Mouse (Mus musculus): Measurements from ENCODE around the gene Olfm1. TPM values are rescaled to one million over a fixed set of nuclear protein-coding genes. Genes with fewer than 3 reads are reported as not detected.

Olfm1 gene
- polyA plus RNA-seq, 1 experiment from 2014 or later = 5.1 TPM

DNA sequence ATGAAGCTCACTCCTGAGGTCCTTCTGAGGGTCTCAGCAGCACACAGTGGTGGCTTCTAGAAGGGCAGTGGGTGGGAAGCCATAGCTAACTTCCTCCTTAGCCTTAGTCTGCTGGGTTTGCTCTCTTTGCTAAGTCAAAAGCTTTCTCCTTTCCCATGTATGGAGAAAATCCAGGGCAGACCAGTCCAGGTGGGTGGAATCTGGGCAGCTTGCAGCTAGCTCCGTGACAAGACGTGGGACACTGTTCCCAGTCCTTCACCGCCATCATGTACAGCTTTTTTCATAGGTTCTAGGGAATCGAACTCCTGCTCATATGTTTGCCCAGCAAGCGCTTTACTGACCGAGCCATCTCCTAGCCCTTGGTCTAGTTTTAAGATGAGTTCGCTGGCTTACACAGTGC is 63.2 kb downstream of the Olfm1 start:
- Histone ChIP-seq H3K4me3 (ENCODE audit: low read length) (no peak overlapping the region), H3K4me1 (ENCODE audit: control insufficient read depth, insufficient read depth, low read length) (no peaks in the 10 kb centered on the region), H3K4me2 (ENCODE audit: low read depth, low read length) (no peak overlapping the region), H3K27me3 (ENCODE audit: control insufficient read depth, insufficient read depth, low read length) (no peaks in the 10 kb centered on the region), H3K36me3 (ENCODE audit: control insufficient read depth, insufficient read depth) (no peaks in the 10 kb centered on the region), H3K9me3 (replicated peaks; ENCODE audit: control insufficient read depth, low read length) (no peaks in the 10 kb centered on the region), H3K9ac (ENCODE audit: low read length) (no peak overlapping the region), H3K27ac (ENCODE audit: low read length) (no peak overlapping the region)
- ATAC-seq (replicated peaks; ENCODE audit: extremely low read depth, insufficient read depth, low FRiP score) = no peak
- WGBS = 78% methylated on average over 7 of the region's 7 CpGs

GRCm38 (mm10) chr2:28261438-28261837 is 68.6 kb downstream of the Olfm1 start:
- H3K4me3 ChIP-seq (ENCODE audit: low read length) = no peak overlapping the region

DNA sequence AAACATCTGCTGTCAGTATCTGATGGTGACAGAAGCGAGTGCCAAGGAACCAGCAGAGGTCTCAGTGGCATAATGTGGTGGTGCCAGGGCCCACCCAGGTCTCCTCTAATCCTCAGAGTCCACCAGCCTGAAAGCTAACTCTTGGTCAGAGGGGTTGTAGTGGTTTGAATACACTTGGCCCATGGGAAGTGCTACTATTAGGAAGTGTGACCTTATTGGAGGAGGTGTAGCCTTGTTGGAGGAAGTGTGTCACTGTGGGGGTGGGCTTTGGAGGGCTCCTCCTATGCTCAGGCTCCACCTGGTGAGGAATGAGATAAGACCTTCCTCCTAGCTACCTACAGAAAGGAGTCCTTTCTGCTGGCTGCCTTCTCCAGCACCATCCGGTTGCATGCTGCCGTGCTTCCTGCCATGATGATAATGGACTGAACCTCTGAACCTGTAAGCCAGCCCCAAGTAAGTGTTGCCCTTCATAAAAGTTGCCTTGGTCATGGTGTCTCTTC is 75.0 kb downstream of the Olfm1 start:
- Histone ChIP-seq H3K36me3 (ENCODE audit: control insufficient read depth, insufficient read depth) (no peaks in the 10 kb centered on the region), H3K9me3 (replicated peaks; ENCODE audit: control insufficient read depth, low read length) (no peaks in the 10 kb centered on the region)

More at GRCm38 (mm10) chr2:28261438-28261837, 68.6 kb downstream of the Olfm1 start:
- Histone ChIP-seq H3K4me1 (ENCODE audit: control insufficient read depth, insufficient read depth, low read length) (no peaks in the 10 kb centered on the region), H3K9me3 (replicated peaks; ENCODE audit: control insufficient read depth, low read length) (no peaks in the 10 kb centered on the region), H3K36me3 (ENCODE audit: control insufficient read depth, insufficient read depth) (no peaks in the 10 kb centered on the region), H3K9ac (ENCODE audit: low read length) (no peak overlapping the region), H3K4me2 (ENCODE audit: low read depth, low read length) (no peak overlapping the region), H3K27me3 (ENCODE audit: control insufficient read depth, insufficient read depth, low read length) (no peaks in the 10 kb centered on the region), H3K27ac (ENCODE audit: low read length) (no peak overlapping the region)
- ATAC-seq (replicated peaks; ENCODE audit: extremely low read depth, insufficient read depth, low FRiP score) = no peak
- WGBS = 53% methylated on average over 3 of the region's 3 CpGs

GRCm38 (mm10) chr2:28270561-28270960 is 77.8 kb downstream of the Olfm1 start:
- 42% methylated on average over 4 of the region's 4 CpGs for WGBS
- Histone ChIP-seq H3K4me1 (ENCODE audit: control insufficient read depth, insufficient read depth, low read length) (peaks cover 6% of the 10 kb centered on the region; the same call in 1 of the 2 replicates), H3K9me3 (replicated peaks; ENCODE audit: control insufficient read depth, low read length) (no peaks in the 10 kb centered on the region), H3K27me3 (ENCODE audit: control insufficient read depth, insufficient read depth, low read length) (no peaks in the 10 kb centered on the region; the same call in 1 of the 2 replicates), H3K36me3 (ENCODE audit: control insufficient read depth, insufficient read depth) (no peaks in the 10 kb centered on the region), H3K4me3 (ENCODE audit: low read length) (no peak overlapping the region), H3K9ac (ENCODE audit: low read length) (no peak overlapping the region), H3K4me2 (ENCODE audit: low read depth, low read length) (no peak overlapping the region), H3K27ac (ENCODE audit: low read length) (no peak overlapping the region)
- no peak for ATAC-seq (replicated peaks; ENCODE audit: extremely low read depth, insufficient read depth, low FRiP score)

More for the DNA sequence above, 75.0 kb downstream of the Olfm1 start:
- no peak for ATAC-seq (replicated peaks; ENCODE audit: extremely low read depth, insufficient read depth, low FRiP score)
- Histone ChIP-seq H3K27me3 (ENCODE audit: control insufficient read depth, insufficient read depth, low read length) (no peaks in the 10 kb centered on the region), H3K27ac (ENCODE audit: low read length) (no peak overlapping the region), H3K4me1 (ENCODE audit: control insufficient read depth, insufficient read depth, low read length) (peaks cover 6% of the 10 kb centered on the region; the same call in 1 of the 2 replicates), H3K9ac (ENCODE audit: low read length) (no peak overlapping the region), H3K4me2 (ENCODE audit: low read depth, low read length) (no peak overlapping the region), H3K4me3 (ENCODE audit: low read length) (no peak overlapping the region)
- 79% methylated on average over 3 of the region's 3 CpGs for WGBS

- no peaks in the 10 kb centered on the region for H3K36me3 ChIP-seq (ENCODE audit: control insufficient read depth, insufficient read depth)
- no peaks in the 10 kb centered on the region for H3K9me3 ChIP-seq (replicated peaks; ENCODE audit: control insufficient read depth, low read length)
- H3K9ac ChIP-seq (ENCODE audit: low read length) = no peak overlapping the region
- no peak overlapping the region for H3K27ac ChIP-seq (ENCODE audit: low read length)
- no peak for ATAC-seq (replicated peaks; ENCODE audit: extremely low read depth, insufficient read depth, low FRiP score)
- WGBS = 72% methylated on average over 11 of the region's 11 CpGs
- H3K4me1 ChIP-seq (ENCODE audit: control insufficient read depth, insufficient read depth, low read length) = peaks cover 13% of the 10 kb centered on the region
- no peak overlapping the region for H3K4me3 ChIP-seq (ENCODE audit: low read length)
- H3K27me3 ChIP-seq (ENCODE audit: control insufficient read depth, insufficient read depth, low read length) = no peaks in the 10 kb centered on the region; the same call in 1 of the 2 replicates
- H3K4me2 ChIP-seq (ENCODE audit: low read depth, low read length) = no peak overlapping the region
Measured at GRCm38 (mm10) chr2:28272218-28272965, 79.6 kb downstream of the Olfm1 start.

- Histone ChIP-seq H3K4me3 (ENCODE audit: low read length) (no peak overlapping the region), H3K27ac (ENCODE audit: low read length) (no peak overlapping the region), H3K9ac (ENCODE audit: low read length) (no peak overlapping the region), H3K36me3 (ENCODE audit: control insufficient read depth, insufficient read depth) (no peaks in the 10 kb centered on the region), H3K4me2 (ENCODE audit: low read depth, low read length) (no peak overlapping the region), H3K9me3 (replicated peaks; ENCODE audit: control insufficient read depth, low read length) (no peaks in the 10 kb centered on the region), H3K27me3 (ENCODE audit: control insufficient read depth, insufficient read depth, low read length) (no peaks in the 10 kb centered on the region; the same call in 1 of the 2 replicates), H3K4me1 (ENCODE audit: control insufficient read depth, insufficient read depth, low read length) (peaks cover 21% of the 10 kb centered on the region)
- WGBS = 81% methylated on average over 5 of the region's 5 CpGs
- ATAC-seq (replicated peaks; ENCODE audit: extremely low read depth, insufficient read depth, low FRiP score) = no peak
Measured at GRCm38 (mm10) chr2:28274006-28274405, 81.2 kb downstream of the Olfm1 start.

GRCm38 (mm10) chr2:28275345-28275744 is 82.6 kb downstream of the Olfm1 start:
- 70% methylated on average over 3 of the region's 3 CpGs for WGBS
- H3K4me2 ChIP-seq (ENCODE audit: low read depth, low read length) = no peak overlapping the region
- H3K9ac ChIP-seq (ENCODE audit: low read length) = no peak overlapping the region
- H3K27me3 ChIP-seq (ENCODE audit: control insufficient read depth, insufficient read depth, low read length) = no peaks in the 10 kb centered on the region; the same call in 1 of the 2 replicates
- no peak overlapping the region for H3K4me3 ChIP-seq (ENCODE audit: low read length)
- no peaks in the 10 kb centered on the region for H3K36me3 ChIP-seq (ENCODE audit: control insufficient read depth, insufficient read depth)
- H3K4me1 ChIP-seq (ENCODE audit: control insufficient read depth, insufficient read depth, low read length) = peaks cover 25% of the 10 kb centered on the region
- H3K9me3 ChIP-seq (replicated peaks; ENCODE audit: control insufficient read depth, low read length) = no peaks in the 10 kb centered on the region
- no peak for ATAC-seq (replicated peaks; ENCODE audit: extremely low read depth, insufficient read depth, low FRiP score)
- no peak overlapping the region for H3K27ac ChIP-seq (ENCODE audit: low read length)

DNA sequence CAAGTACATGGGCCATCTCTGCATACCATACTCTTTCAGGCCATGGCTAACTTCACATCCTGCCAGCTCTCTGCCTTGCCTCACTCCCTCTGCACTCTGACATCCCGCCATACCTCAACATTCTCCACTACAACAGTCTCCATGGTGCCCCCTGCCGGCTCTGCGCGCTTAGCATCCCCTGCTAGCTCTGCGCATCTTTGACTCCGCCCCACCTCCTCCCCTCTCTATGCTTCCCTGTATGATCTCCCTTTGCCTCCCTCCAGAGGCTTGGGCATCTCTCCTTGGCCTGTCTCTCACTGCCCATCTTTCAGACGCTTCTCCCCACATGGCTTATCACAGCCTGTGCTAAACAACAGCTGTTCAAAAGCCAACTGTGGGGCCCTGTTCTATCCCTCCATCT is 85.4 kb downstream of the Olfm1 start:
- Histone ChIP-seq H3K9me3 (replicated peaks; ENCODE audit: control insufficient read depth, low read length) (no peaks in the 10 kb centered on the region), H3K27ac (ENCODE audit: low read length) (no peak overlapping the region), H3K9ac (ENCODE audit: low read length) (no peak overlapping the region), H3K4me1 (ENCODE audit: control insufficient read depth, insufficient read depth, low read length) (peaks cover 21% of the 10 kb centered on the region), H3K27me3 (ENCODE audit: control insufficient read depth, insufficient read depth, low read length) (no peaks in the 10 kb centered on the region; the same call in 1 of the 2 replicates), H3K4me2 (ENCODE audit: low read depth, low read length) (no peak overlapping the region), H3K4me3 (ENCODE audit: low read length) (no peak overlapping the region), H3K36me3 (ENCODE audit: control insufficient read depth, insufficient read depth) (no peaks in the 10 kb centered on the region)
- ATAC-seq (replicated peaks; ENCODE audit: extremely low read depth, insufficient read depth, low FRiP score) = peak; percentile 41; the same call in 1 of the 2 replicates
- WGBS = 18% methylated on average over 7 of the region's 7 CpGs

- WGBS = 50% methylated on average over 10 of the region's 10 CpGs
- no peaks in the 10 kb centered on the region; the same call in 1 of the 2 replicates for H3K27me3 ChIP-seq (ENCODE audit: control insufficient read depth, insufficient read depth, low read length)
- ATAC-seq (replicated peaks; ENCODE audit: extremely low read depth, insufficient read depth, low FRiP score) = 0 out of 2 replicates have a peak, but pooled peaks have one; percentile 58
- H3K4me1 ChIP-seq (ENCODE audit: control insufficient read depth, insufficient read depth, low read length) = peaks cover 21% of the 10 kb centered on the region
- no peak overlapping the region for H3K4me3 ChIP-seq (ENCODE audit: low read length)
- no peak overlapping the region for H3K9ac ChIP-seq (ENCODE audit: low read length)
- H3K36me3 ChIP-seq (ENCODE audit: control insufficient read depth, insufficient read depth) = no peaks in the 10 kb centered on the region
- no peaks in the 10 kb centered on the region for H3K9me3 ChIP-seq (replicated peaks; ENCODE audit: control insufficient read depth, low read length)
- no peak overlapping the region for H3K4me2 ChIP-seq (ENCODE audit: low read depth, low read length)
- peak overlapping the region; percentile 47 for H3K27ac ChIP-seq (ENCODE audit: low read length)
Measured at GRCm38 (mm10) chr2:28278853-28279252, 86.1 kb downstream of the Olfm1 start.
